Mouse (Mus musculus): ENCODE data around the gene Cfap44. TPM values are rescaled to one million over a fixed set of nuclear protein-coding genes. Genes with fewer than 3 reads are reported as not detected.

Gene Cfap44
- polyA plus RNA-seq, 1 experiment from 2014 or later: 7.6 TPM

DNA sequence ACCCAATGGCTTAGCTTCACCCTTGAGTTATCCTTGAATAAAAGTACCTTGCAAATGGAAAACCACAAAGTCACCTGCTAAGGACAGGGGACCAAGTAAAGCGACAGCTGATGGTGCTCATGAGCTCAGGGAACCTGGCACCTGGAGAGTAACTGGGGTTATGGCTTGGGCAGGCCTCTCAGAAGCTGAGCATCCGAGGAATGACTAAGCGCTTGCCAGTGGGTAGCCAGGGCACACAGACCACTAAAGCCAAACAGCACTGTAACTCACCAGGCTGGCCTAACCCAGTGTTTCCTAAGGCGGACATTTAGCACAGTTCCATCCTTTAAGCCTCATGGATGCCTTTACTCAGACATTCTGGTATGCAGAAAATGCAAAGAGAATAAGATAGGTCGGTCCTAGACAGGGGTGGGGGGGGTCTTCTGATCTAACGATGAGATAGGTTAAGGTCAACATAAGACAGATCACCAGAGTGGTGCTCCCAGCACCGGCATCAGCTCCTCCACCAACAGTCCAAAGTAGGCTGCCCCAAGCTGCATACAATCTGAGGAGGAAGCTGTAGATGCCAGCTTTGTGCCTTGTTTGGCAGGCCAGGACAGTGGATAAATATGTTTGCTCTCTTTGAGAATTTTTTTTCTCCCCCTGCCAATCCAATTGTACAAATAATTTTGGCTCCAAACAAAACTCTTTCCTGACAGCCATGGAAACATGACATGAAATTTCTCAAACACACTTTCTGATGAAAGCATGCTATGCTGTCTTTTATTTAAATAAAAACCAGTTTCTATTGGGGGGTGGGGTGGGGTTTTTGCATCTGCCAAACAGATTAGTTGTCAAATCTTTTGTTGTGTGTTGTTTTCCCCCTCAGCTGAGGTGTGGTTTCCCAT lies 115.1 kb downstream of the Cfap44 start:
- no peaks in the 10 kb centered on the region for H3K36me3 ChIP-seq (ENCODE audit: control insufficient read depth, insufficient read depth, low read length)
- ATAC-seq (ENCODE audit: low read depth): no peak
- H3K4me2 ChIP-seq (ENCODE audit: low read depth, low read length): no peak overlapping the region
- H3K27ac ChIP-seq (ENCODE audit: low read depth, low read length): no peak overlapping the region
- no peaks in the 10 kb centered on the region for H3K27me3 ChIP-seq (ENCODE audit: control insufficient read depth, insufficient read depth, low read length)
- H3K9me3 ChIP-seq (ENCODE audit: control insufficient read depth, low read length): no peaks in the 10 kb centered on the region
- 88% methylated on average over 7 of the region's 7 CpGs for WGBS
- no peak overlapping the region for H3K4me3 ChIP-seq (ENCODE audit: low read depth, low read length)
- no peaks in the 10 kb centered on the region for H3K4me1 ChIP-seq (ENCODE audit: control insufficient read depth, insufficient read depth, low read length)
- H3K9ac ChIP-seq (replicated peaks; ENCODE audit: low read depth, low read length): no peak overlapping the region

DNA sequence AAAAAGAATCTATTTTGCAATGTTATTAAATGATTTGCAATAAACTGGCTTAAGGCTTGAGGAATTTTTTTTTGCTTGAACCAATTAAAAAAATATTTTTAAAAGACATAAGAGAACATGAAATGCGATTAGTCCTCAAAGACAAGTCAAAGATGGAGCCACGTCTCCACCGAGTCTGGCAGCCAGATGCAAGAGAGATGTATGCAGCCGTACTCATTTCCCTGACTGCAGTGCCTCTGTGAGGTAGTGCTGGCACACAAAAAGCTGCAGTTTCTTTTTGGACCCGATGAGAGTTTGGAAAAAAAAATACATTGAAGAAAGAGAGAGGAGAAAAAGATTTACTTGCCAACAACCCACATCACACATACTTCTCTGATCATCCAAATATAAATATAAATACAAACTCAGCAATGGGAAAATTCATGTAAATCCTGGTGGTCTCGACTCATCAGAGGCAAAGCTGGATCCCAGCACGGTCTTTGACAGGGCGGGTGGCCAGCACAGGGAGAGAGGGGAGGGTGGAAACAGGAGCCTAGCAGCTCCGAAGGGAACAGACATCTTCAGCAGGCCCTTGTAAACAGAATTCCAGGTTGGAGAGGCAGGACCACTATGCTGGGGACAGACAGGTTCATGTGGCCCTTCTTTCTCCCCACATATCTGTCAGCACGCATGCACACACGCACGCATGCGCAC lies 116.1 kb downstream of the Cfap44 start:
- no peak overlapping the region for H3K4me3 ChIP-seq (ENCODE audit: low read depth, low read length)
- no peaks in the 10 kb centered on the region for H3K36me3 ChIP-seq (ENCODE audit: control insufficient read depth, insufficient read depth, low read length)
- H3K4me2 ChIP-seq (ENCODE audit: low read depth, low read length): no peak overlapping the region
- no peaks in the 10 kb centered on the region for H3K9me3 ChIP-seq (ENCODE audit: control insufficient read depth, low read length)
- no peak for ATAC-seq (ENCODE audit: low read depth)
- no peak overlapping the region for H3K27ac ChIP-seq (ENCODE audit: low read depth, low read length)
- H3K4me1 ChIP-seq (ENCODE audit: control insufficient read depth, insufficient read depth, low read length): no peaks in the 10 kb centered on the region
- 81% methylated on average over 13 of the region's 13 CpGs for WGBS
- no peaks in the 10 kb centered on the region for H3K27me3 ChIP-seq (ENCODE audit: control insufficient read depth, insufficient read depth, low read length)
- H3K9ac ChIP-seq (replicated peaks; ENCODE audit: low read depth, low read length): no peak overlapping the region

DNA sequence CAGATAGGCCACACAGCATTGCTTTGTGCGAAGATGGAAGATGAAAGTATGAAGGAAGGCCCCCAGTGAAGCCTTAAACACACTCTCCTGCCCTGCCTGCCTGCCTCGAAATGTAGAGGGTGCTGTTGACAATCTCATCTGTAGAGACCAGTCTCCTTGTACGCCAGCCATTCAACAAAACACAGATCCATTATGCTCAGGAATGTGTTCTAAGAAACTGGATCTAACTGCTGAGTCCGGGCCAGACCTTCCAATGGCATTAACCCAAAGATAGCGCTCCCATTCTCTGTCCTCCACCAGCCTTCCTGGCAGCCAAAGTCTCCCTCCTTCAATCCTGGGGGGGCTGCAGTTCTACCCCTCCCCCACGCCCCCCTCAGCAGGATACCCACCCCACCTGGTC lies 121.9 kb downstream of the Cfap44 start:
- Histone ChIP-seq H3K27me3 (ENCODE audit: control insufficient read depth, insufficient read depth, low read length) (no peaks in the 10 kb centered on the region), H3K4me1 (ENCODE audit: control insufficient read depth, insufficient read depth, low read length) (no peaks in the 10 kb centered on the region), H3K4me3 (ENCODE audit: low read depth, low read length) (no peak overlapping the region), H3K9me3 (ENCODE audit: control insufficient read depth, low read length) (no peaks in the 10 kb centered on the region), H3K27ac (ENCODE audit: low read depth, low read length) (no peak overlapping the region), H3K4me2 (ENCODE audit: low read depth, low read length) (no peak overlapping the region), H3K9ac (replicated peaks; ENCODE audit: low read depth, low read length) (no peak overlapping the region), H3K36me3 (ENCODE audit: control insufficient read depth, insufficient read depth, low read length) (no peaks in the 10 kb centered on the region)
- 72% methylated on average over 6 of the region's 6 CpGs for WGBS
- ATAC-seq (ENCODE audit: low read depth): no peak

DNA sequence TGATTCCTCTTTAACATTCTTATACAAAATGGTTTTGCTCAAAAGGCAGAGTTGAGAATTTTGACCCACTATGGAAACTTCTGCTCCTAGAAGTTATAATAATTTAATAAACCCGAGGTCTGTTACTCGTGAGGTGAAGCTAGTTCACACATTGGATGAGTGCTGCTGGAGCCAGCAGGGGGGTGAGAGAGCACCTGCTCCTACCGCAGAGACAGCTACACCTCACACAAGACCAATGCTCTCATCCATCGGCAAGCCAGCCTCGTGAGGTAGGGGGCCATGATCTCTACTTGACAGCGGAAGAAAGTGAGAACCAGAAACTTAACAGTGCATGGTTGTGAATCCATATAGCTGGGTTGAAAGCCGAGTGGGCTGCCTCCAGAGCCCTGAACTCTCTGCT lies 129.0 kb downstream of the Cfap44 start:
- WGBS: 74% methylated on average over 7 of the region's 7 CpGs

DNA sequence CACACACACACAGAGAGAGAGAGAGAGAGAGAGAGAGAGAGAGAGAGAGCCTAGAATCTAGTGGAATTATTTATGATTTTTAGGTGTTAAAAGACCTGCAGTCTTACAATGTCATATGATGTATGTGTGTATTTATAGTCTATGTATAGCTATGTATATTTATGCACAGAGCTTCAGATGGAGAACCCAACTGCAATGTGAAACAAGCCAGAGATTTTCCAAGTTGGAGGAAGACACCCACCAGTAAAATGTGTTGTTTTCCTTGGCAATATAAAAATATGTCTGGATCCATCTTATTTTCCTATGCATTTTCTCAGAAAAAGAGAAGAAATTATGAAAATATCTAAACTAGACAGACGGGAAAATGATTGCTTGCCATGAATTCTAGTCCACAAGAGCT lies 131.4 kb downstream of the Cfap44 start:
- H3K4me2 ChIP-seq (ENCODE audit: low read depth, low read length): no peak overlapping the region
- 79% methylated on average over 1 of the region's 1 CpGs for WGBS
- no peak overlapping the region for H3K9ac ChIP-seq (replicated peaks; ENCODE audit: low read depth, low read length)
- H3K27me3 ChIP-seq (ENCODE audit: control insufficient read depth, insufficient read depth, low read length): no peaks in the 10 kb centered on the region
- no peak overlapping the region for H3K4me3 ChIP-seq (ENCODE audit: low read depth, low read length)
- H3K9me3 ChIP-seq (ENCODE audit: control insufficient read depth, low read length): no peaks in the 10 kb centered on the region
- H3K36me3 ChIP-seq (ENCODE audit: control insufficient read depth, insufficient read depth, low read length): no peaks in the 10 kb centered on the region
- ATAC-seq (ENCODE audit: low read depth): no peak
- H3K4me1 ChIP-seq (ENCODE audit: control insufficient read depth, insufficient read depth, low read length): peaks cover 23% of the 10 kb centered on the region
- H3K27ac ChIP-seq (ENCODE audit: low read depth, low read length): no peak overlapping the region

More for the DNA sequence above, 129.0 kb downstream of the Cfap44 start:
- H3K4me3 ChIP-seq (ENCODE audit: low read depth, low read length): no peak overlapping the region
- no peak overlapping the region for H3K9ac ChIP-seq (replicated peaks; ENCODE audit: low read depth, low read length)
- H3K9me3 ChIP-seq (ENCODE audit: control insufficient read depth, low read length): no peaks in the 10 kb centered on the region
- H3K4me1 ChIP-seq (ENCODE audit: control insufficient read depth, insufficient read depth, low read length): peaks cover 10% of the 10 kb centered on the region; the same call in 1 of the 2 replicates
- H3K4me2 ChIP-seq (ENCODE audit: low read depth, low read length): no peak overlapping the region
- H3K27ac ChIP-seq (ENCODE audit: low read depth, low read length): no peak overlapping the region
- H3K27me3 ChIP-seq (ENCODE audit: control insufficient read depth, insufficient read depth, low read length): no peaks in the 10 kb centered on the region
- ATAC-seq (ENCODE audit: low read depth): no peak
- no peaks in the 10 kb centered on the region for H3K36me3 ChIP-seq (ENCODE audit: control insufficient read depth, insufficient read depth, low read length)

DNA sequence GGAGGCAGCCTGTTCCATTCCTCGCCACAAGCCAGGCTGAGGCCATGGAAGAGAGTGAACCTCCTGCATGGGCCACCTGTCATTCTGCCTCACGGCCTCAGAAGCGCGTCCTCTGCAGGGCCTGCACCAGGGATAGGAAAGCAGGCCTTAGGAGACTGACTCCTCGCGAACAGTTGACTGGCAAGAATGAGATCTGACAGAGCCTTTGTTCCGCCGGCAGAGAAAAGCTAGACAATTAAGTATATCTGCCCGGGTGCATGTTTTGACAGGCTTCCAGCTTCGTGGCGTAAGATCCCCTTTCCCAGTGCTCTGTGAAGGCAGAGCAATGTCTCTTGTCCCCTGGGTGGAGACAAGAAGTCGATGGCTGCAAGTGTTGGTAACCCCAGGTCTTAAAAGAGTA lies 132.1 kb downstream of the Cfap44 start:
- Histone ChIP-seq H3K27ac (ENCODE audit: low read depth, low read length) (peak overlapping the region; percentile 4; the same call in 1 of the 2 replicates), H3K9ac (replicated peaks; ENCODE audit: low read depth, low read length) (no peak overlapping the region), H3K4me1 (ENCODE audit: control insufficient read depth, insufficient read depth, low read length) (peaks cover 29% of the 10 kb centered on the region), H3K9me3 (ENCODE audit: control insufficient read depth, low read length) (no peaks in the 10 kb centered on the region), H3K4me3 (ENCODE audit: low read depth, low read length) (no peak overlapping the region), H3K27me3 (ENCODE audit: control insufficient read depth, insufficient read depth, low read length) (no peaks in the 10 kb centered on the region), H3K36me3 (ENCODE audit: control insufficient read depth, insufficient read depth, low read length) (no peaks in the 10 kb centered on the region), H3K4me2 (ENCODE audit: low read depth, low read length) (peak overlapping the region; percentile 23)
- ATAC-seq (ENCODE audit: low read depth): no peak
- WGBS: 7% methylated on average over 12 of the region's 12 CpGs

DNA sequence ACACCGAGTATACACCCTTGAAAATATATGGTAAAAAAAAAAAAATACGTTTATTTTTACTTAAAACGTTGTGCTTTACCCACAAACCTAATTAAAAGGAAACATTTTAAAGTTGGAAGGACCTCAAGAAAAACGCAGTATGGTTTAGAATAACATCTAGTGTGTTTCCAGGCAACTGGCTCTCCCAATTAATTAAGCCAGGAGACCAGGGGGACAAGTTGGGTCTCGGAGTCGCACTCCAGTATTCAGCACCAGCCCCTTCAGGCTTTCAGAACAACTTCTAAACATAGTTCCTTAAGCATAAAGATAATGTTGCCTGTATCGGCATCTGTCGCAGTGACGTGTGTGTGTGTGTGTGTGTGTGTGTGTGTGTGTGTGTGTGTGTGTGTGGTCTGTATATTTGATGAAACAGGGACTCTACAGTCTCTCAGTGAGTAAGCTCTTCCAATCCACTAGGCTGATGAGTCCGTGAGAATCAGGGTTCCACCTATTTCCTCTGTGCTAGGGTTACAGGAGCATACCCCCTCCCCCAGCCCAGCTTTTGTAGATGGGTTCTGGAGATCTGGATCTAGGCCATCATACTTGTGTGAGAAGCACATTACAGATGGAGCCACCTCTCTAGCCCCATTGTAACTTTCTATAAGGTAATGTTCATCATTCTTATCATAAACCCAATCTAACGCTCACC lies 132.8 kb downstream of the Cfap44 start:
- Histone ChIP-seq H3K4me2 (ENCODE audit: low read depth, low read length) (no peak overlapping the region), H3K9ac (replicated peaks; ENCODE audit: low read depth, low read length) (no peak overlapping the region), H3K4me3 (ENCODE audit: low read depth, low read length) (no peak overlapping the region), H3K9me3 (ENCODE audit: control insufficient read depth, low read length) (no peaks in the 10 kb centered on the region), H3K36me3 (ENCODE audit: control insufficient read depth, insufficient read depth, low read length) (no peaks in the 10 kb centered on the region), H3K27ac (ENCODE audit: low read depth, low read length) (no peak overlapping the region), H3K27me3 (ENCODE audit: control insufficient read depth, insufficient read depth, low read length) (no peaks in the 10 kb centered on the region), H3K4me1 (ENCODE audit: control insufficient read depth, insufficient read depth, low read length) (peaks cover 29% of the 10 kb centered on the region)
- 47% methylated on average over 11 of the region's 11 CpGs for WGBS
- ATAC-seq (ENCODE audit: low read depth): no peak

DNA sequence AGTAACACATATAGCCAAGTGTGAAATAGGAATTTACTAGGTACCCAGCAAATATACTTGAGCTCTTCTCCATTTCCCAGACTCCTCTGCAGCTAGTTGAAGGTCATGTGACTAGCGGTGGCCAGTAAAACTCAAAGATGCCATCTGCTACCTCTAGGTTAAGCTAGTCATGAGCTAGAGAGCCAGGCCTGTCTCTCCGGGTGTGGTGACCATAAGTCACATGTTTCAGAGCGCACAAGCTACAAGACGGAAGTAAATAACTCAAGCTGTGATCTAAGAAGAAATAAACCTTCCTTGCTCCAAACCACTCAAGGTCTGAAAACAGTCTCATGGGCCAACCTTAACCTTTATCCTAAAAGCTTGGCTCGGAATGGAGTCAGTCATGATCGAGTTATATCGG lies 134.4 kb downstream of the Cfap44 start:
- WGBS: 87% methylated on average over 7 of the region's 7 CpGs
- peaks cover 38% of the 10 kb centered on the region for H3K4me1 ChIP-seq (ENCODE audit: control insufficient read depth, insufficient read depth, low read length)
- ATAC-seq (ENCODE audit: low read depth): no peak

More for the DNA sequence above, 134.4 kb downstream of the Cfap44 start:
- Histone ChIP-seq H3K9me3 (ENCODE audit: control insufficient read depth, low read length) (no peaks in the 10 kb centered on the region), H3K36me3 (ENCODE audit: control insufficient read depth, insufficient read depth, low read length) (no peaks in the 10 kb centered on the region), H3K4me2 (ENCODE audit: low read depth, low read length) (no peak overlapping the region), H3K4me3 (ENCODE audit: low read depth, low read length) (no peak overlapping the region), H3K9ac (replicated peaks; ENCODE audit: low read depth, low read length) (no peak overlapping the region), H3K27me3 (ENCODE audit: control insufficient read depth, insufficient read depth, low read length) (no peaks in the 10 kb centered on the region), H3K27ac (ENCODE audit: low read depth, low read length) (no peak overlapping the region)

Data from neural tube, embryonic 14.5 days (tissue).